Mouse (Mus musculus): ENCODE data around the gene Prph2.

Prph2 gene

GRCm38 (mm10) chr17:46910186-46910585 lies at the start of gene Prph2:
Gene Prph2, plus strand, starts transcription at chr17:46910459.
- peak; percentile 93 for DNase-seq (ENCODE audit: low read depth, low spot score)

- DNase-seq (ENCODE audit: low read depth, low spot score): no peak
Measured at GRCm38 (mm10) chr17:46864566-46865195, 45.6 kb upstream of the Prph2 start.

GRCm38 (mm10) chr17:46866836-46867235 lies 43.4 kb upstream of the Prph2 start:
- no peak for DNase-seq (ENCODE audit: low read depth, low spot score)

- DNase-seq (ENCODE audit: low read depth, low spot score): no peak
Measured at GRCm38 (mm10) chr17:46870204-46870798, 40.0 kb upstream of the Prph2 start.

- DNase-seq (ENCODE audit: low read depth, low spot score): no peak
Measured at GRCm38 (mm10) chr17:46870913-46871312, 39.3 kb upstream of the Prph2 start.

GRCm38 (mm10) chr17:46872806-46873205 lies 37.5 kb upstream of the Prph2 start:
- DNase-seq (ENCODE audit: low read depth, low spot score): no peak

- no peak for DNase-seq (ENCODE audit: low read depth, low spot score)
Measured at GRCm38 (mm10) chr17:46874133-46874532, 36.1 kb upstream of the Prph2 start.

GRCm38 (mm10) chr17:46875626-46876025 lies 34.6 kb upstream of the Prph2 start:
- DNase-seq (ENCODE audit: low read depth, low spot score): no peak

GRCm38 (mm10) chr17:46876371-46876950 lies 33.8 kb upstream of the Prph2 start:
- no peak for DNase-seq (ENCODE audit: low read depth, low spot score)

- DNase-seq (ENCODE audit: low read depth, low spot score): no peak
Measured at GRCm38 (mm10) chr17:46877061-46877460, 33.2 kb upstream of the Prph2 start.

GRCm38 (mm10) chr17:46879841-46880311 lies 30.4 kb upstream of the Prph2 start:
- DNase-seq (ENCODE audit: low read depth, low spot score): no peak

- DNase-seq (ENCODE audit: low read depth, low spot score): no peak
Measured at GRCm38 (mm10) chr17:46880322-46880721, 29.9 kb upstream of the Prph2 start.

- no peak for DNase-seq (ENCODE audit: low read depth, low spot score)
Measured at GRCm38 (mm10) chr17:46881728-46882127, 28.5 kb upstream of the Prph2 start.

GRCm38 (mm10) chr17:46883107-46883506 lies 27.2 kb upstream of the Prph2 start:
- no peak for DNase-seq (ENCODE audit: low read depth, low spot score)

- no peak for DNase-seq (ENCODE audit: low read depth, low spot score)
Measured at GRCm38 (mm10) chr17:46884766-46885165, 25.5 kb upstream of the Prph2 start.

- DNase-seq (ENCODE audit: low read depth, low spot score): no peak
Measured at GRCm38 (mm10) chr17:46885218-46885909, 24.9 kb upstream of the Prph2 start.

GRCm38 (mm10) chr17:46885910-46886643 lies 24.2 kb upstream of the Prph2 start:
- no peak for DNase-seq (ENCODE audit: low read depth, low spot score)

GRCm38 (mm10) chr17:46888511-46889212 lies 21.6 kb upstream of the Prph2 start:
- DNase-seq (ENCODE audit: low read depth, low spot score): no peak

GRCm38 (mm10) chr17:46889450-46890084 lies 20.7 kb upstream of the Prph2 start:
- DNase-seq (ENCODE audit: low read depth, low spot score): peak; percentile 23

GRCm38 (mm10) chr17:46890116-46890815 lies 20.0 kb upstream of the Prph2 start, which contains the start of gene Tbcc:
Gene Tbcc, plus strand, starts transcription at chr17:46890684.
- DNase-seq (ENCODE audit: low read depth, low spot score): peak; percentile 96

All from retina, adult 2 months (tissue).